Mouse (Mus musculus) cerebellum, adult 2 months (tissue): ENCODE measurements at regions not wholly inside any gene's neighbourhood (a gene's known extent, or its start where the extent isn't known, plus 50 kb on each side); places are given as distances from the start of the nearest gene placed in this dataset.

ENCODE experiments used
- CTCF ChIP-seq: fragments of 200-500 bp; IDR thresholded peaks from 2 replicates; pipeline ENCODE4 v1.5.1; 2011; ENCODE audit warnings: low read depth, mild to moderate bottlenecking, control low read depth, low read length, moderate library complexity, borderline replicate concordance; ENCODE audit not compliant: insufficient read depth
- POLR2A ChIP-seq: fragments of 200-500 bp; IDR thresholded peaks from 2 replicates; pipeline ENCODE4 v1.6.1; 2011; ENCODE audit warnings: low read length, control low read depth, borderline replicate concordance; ENCODE audit not compliant: insufficient read depth

GRCm38 (mm10) chr7:69837379-69837778 lies 529.2 kb downstream of the Nr2f2 start:
- TF ChIP-seq CTCF (no peak), POLR2A (no peak)
